Mouse (Mus musculus) midbrain, postnatal 0 days (tissue): ENCODE results near the gene Hrk. TPM values are rescaled to one million over a fixed set of nuclear protein-coding genes. Genes with fewer than 3 reads are reported as not detected.

Experiments used
- ATAC-seq: fragments of 200-750 bp; cut with Nextera tagmentation; 2 replicates; pipeline ENCODE4 v1.8.0; 2017; ENCODE audit warnings: moderate number of reproducible peaks, mild to moderate bottlenecking, moderate TSS enrichment, moderate library complexity; ENCODE audit not compliant: low FRiP score
- DNase-seq: peaks from one replicate; pipeline ENCODE4 v3.0.0-alpha.2; 2015; ENCODE audit warnings: low spot score
- H3K27ac ChIP-seq: fragments of 300-500 bp; sonication (generic); 2 replicates; pipeline ENCODE4 v1.5.1; 2014; ENCODE audit warnings: low read depth, mild to moderate bottlenecking, low read length, mixed read lengths
- H3K27me3 ChIP-seq: fragments of 300-500 bp; sonication (generic); 2 replicates; pipeline ENCODE4 v1.6.1; 2014; ENCODE audit warnings: low read length, control low read depth, mixed read lengths; ENCODE audit not compliant: insufficient read depth
- H3K36me3 ChIP-seq: fragments of 300-500 bp; sonication (generic); 2 replicates; pipeline ENCODE4 v1.6.1; 2014; ENCODE audit warnings: low read length, control low read depth, mixed read lengths; ENCODE audit not compliant: insufficient read depth
- H3K4me1 ChIP-seq: fragments of 300-500 bp; sonication (generic); 2 replicates; pipeline ENCODE4 v1.6.1; 2014; ENCODE audit warnings: mild to moderate bottlenecking, control low read depth, antibody characterized with exemption, low read length, mixed read lengths; ENCODE audit not compliant: insufficient read depth
- H3K4me2 ChIP-seq: fragments of 300-500 bp; sonication (generic); 2 replicates; pipeline ENCODE4 v1.6.1; 2014; ENCODE audit warnings: low read depth, mild to moderate bottlenecking, low read length, mixed read lengths; ENCODE audit not compliant: poor library complexity, severe bottlenecking
- H3K4me3 ChIP-seq: fragments of 300-500 bp; sonication (generic); 2 replicates; pipeline ENCODE4 v1.5.1; 2014; ENCODE audit warnings: low read depth, mild to moderate bottlenecking, low read length, moderate library complexity
- H3K9ac ChIP-seq: fragments of 300-500 bp; sonication (generic); replicated peaks from 2 replicates; pipeline ENCODE4 v1.6.1; 2014; ENCODE audit warnings: mild to moderate bottlenecking, low read length, moderate library complexity, mixed read lengths; ENCODE audit not compliant: poor library complexity, severe bottlenecking
- H3K9me3 ChIP-seq: fragments of 300-500 bp; sonication (generic); 2 replicates; pipeline ENCODE4 v1.6.1; 2016; ENCODE audit warnings: low read length, control low read depth
- CTCF ChIP-seq: IDR thresholded peaks from 2 replicates; pipeline ENCODE4 v1.5.1; 2016; ENCODE audit warnings: antibody characterized with exemption, mild to moderate bottlenecking
- WGBS: fragments of 180-500 bp; shearing (Covaris S2); extraction: QIAGEN DNeasy Blood & Tissue Kit; methylation state at CpG from one replicate; pipeline ENCODE4 v1.1.7; 2014; 5-methylcytosine and 5-hydroxymethylcytosine counted together
- polyA plus RNA-seq: library from polyadenylated mRNA; unstranded; fragments of >200 nt; fragmentation: Nextera tagmentation; extraction: Ambion mirVana; gene quantifications from 2 replicates; pipeline ENCODE4 v1.2.1, GENCODE M21; 2015
- total RNA-seq: library from RNA; depleted of rRNA; stranded (reverse); fragments of >200 nt; gene quantifications from 2 replicates; pipeline ENCODE4 v1.2.3, GENCODE M21; 2014; rRNA removed

The Hrk gene
- total RNA-seq (18.2 and 20.0 TPM in 2 replicates), polyA plus RNA-seq (5.7 and 6.6 TPM in 2 replicates)

GRCm38 (mm10) chr5:118164581-118164980 is at the start of gene Hrk:
TSS of gene Hrk (plus strand) at chr5:118164648.
- ATAC-seq (no peak), DNase-seq (no peak)
- no peaks in the 10 kb centered on the region for H3K4me1 ChIP-seq
- no peak within 1 kb of the TSS for H3K4me3 ChIP-seq
- no peaks in the 10 kb centered on the region for H3K9me3 ChIP-seq
- TF ChIP-seq CTCF: no peak
- no peak within 1 kb of the TSS for H3K27ac ChIP-seq
- WGBS: 63% methylated on average over 12 of the region's 12 CpGs
- H3K27me3 ChIP-seq: peaks cover 30% of the 10 kb centered on the region
- no peaks in the 10 kb centered on the region for H3K36me3 ChIP-seq
- no peak within 1 kb of the TSS for H3K9ac ChIP-seq
- H3K4me2 ChIP-seq: no peak within 1 kb of the TSS

GRCm38 (mm10) chr5:118118351-118118750 is 46.1 kb upstream of the Hrk start:
- no peak for DNase-seq
- no peak for ATAC-seq
- Histone ChIP-seq H3K36me3 (no peaks in the 10 kb centered on the region), H3K9ac (no peak overlapping the region), H3K9me3 (no peaks in the 10 kb centered on the region), H3K4me3 (no peak overlapping the region), H3K4me2 (no peak overlapping the region), H3K27ac (no peak overlapping the region), H3K27me3 (no peaks in the 10 kb centered on the region), H3K4me1 (0 out of 2 replicates have a peak, but pooled peaks cover 3% of the 10 kb centered on the region)
- TF ChIP-seq CTCF: no peak
- WGBS: 87% methylated on average over 3 of the region's 3 CpGs

DNA sequence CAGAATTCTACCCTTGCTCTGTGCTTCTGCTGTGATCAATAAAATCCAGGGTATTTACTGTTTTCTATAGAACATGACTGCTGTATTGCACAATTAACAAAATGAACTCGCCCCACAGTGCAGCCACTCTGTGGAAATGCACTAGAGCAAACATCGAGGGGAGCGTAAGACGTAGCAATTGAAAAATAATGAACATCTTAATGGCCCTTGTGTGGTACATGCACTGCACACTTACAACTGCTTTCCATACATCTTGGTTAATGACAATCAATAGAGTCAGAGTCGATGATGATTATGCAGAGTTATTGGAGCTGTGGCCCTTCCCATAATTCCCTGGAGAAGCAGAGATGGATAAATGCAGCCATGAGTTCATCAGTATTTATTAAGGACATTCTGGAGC is 45.5 kb upstream of the Hrk start:
- no peak overlapping the region for H3K4me2 ChIP-seq
- no peaks in the 10 kb centered on the region for H3K9me3 ChIP-seq
- 0 out of 2 replicates have a peak, but pooled peaks cover 3% of the 10 kb centered on the region for H3K4me1 ChIP-seq
- no peak for DNase-seq
- ATAC-seq: no peak
- no peaks in the 10 kb centered on the region for H3K27me3 ChIP-seq
- no peak overlapping the region for H3K9ac ChIP-seq
- WGBS: 68% methylated on average over 5 of the region's 5 CpGs
- no peak overlapping the region for H3K27ac ChIP-seq
- H3K36me3 ChIP-seq: no peaks in the 10 kb centered on the region
- no peak for TF ChIP-seq CTCF
- no peak overlapping the region for H3K4me3 ChIP-seq

- Histone ChIP-seq H3K9ac (no peak overlapping the region), H3K9me3 (no peaks in the 10 kb centered on the region), H3K27ac (no peak overlapping the region), H3K27me3 (no peaks in the 10 kb centered on the region), H3K4me1 (0 out of 2 replicates have a peak, but pooled peaks cover 3% of the 10 kb centered on the region), H3K4me3 (no peak overlapping the region), H3K36me3 (peaks cover 5% of the 10 kb centered on the region), H3K4me2 (no peak overlapping the region)
- 38% methylated on average over 2 of the region's 2 CpGs for WGBS
- DNase-seq: no peak
- TF ChIP-seq CTCF: no peak
- ATAC-seq: no peak
These were observed 43.8 kb upstream of the Hrk start for GRCm38 (mm10) chr5:118120670-118121069.

GRCm38 (mm10) chr5:118121928-118122327 is 42.5 kb upstream of the Hrk start:
- H3K27ac ChIP-seq: no peak overlapping the region
- no peaks in the 10 kb centered on the region for H3K27me3 ChIP-seq
- 92% methylated on average over 4 of the region's 4 CpGs for WGBS
- H3K9me3 ChIP-seq: no peaks in the 10 kb centered on the region
- no peak for ATAC-seq
- TF ChIP-seq CTCF: no peak
- H3K4me1 ChIP-seq: 0 out of 2 replicates have a peak, but pooled peaks cover 3% of the 10 kb centered on the region
- no peak overlapping the region for H3K9ac ChIP-seq
- H3K36me3 ChIP-seq: peaks cover 9% of the 10 kb centered on the region
- no peak overlapping the region for H3K4me2 ChIP-seq
- no peak overlapping the region for H3K4me3 ChIP-seq
- no peak for DNase-seq

DNA sequence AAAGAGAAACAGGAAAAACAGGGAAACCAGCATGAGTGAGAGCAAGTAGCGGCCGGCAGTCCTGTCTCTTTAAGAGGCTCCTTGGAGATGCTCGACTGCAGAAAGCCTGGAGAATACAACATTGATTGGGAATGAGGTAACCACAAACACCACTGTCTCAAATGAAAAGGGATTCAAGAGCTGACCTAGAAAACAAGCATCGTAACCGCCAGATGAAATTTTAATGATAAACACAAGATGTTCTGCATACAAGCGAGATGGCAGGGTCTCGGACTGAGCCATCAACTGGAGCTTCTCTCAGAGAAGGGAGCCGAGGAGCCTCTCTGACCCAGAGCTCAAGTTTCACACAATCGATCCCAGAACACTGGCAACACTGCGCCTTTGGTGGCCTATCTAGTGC is 41.4 kb upstream of the Hrk start:
- Histone ChIP-seq H3K9ac (no peak overlapping the region), H3K36me3 (peaks cover 18% of the 10 kb centered on the region), H3K4me3 (no peak overlapping the region), H3K4me2 (no peak overlapping the region), H3K27ac (peak overlapping the region; percentile 55; the same call in 1 of the 2 replicates), H3K27me3 (no peaks in the 10 kb centered on the region), H3K9me3 (no peaks in the 10 kb centered on the region), H3K4me1 (0 out of 2 replicates have a peak, but pooled peaks cover 3% of the 10 kb centered on the region)
- WGBS: 46% methylated on average over 10 of the region's 10 CpGs
- no peak for TF ChIP-seq CTCF
- ATAC-seq: no peak
- DNase-seq: no peak
